Mouse (Mus musculus) liver, adult 2 months (tissue): Measurements from ENCODE around the gene Vac14.

ENCODE experiments used
- CTCF ChIP-seq: fragments of 200-500 bp; IDR thresholded peaks from 2 replicates; pipeline ENCODE4 v1.5.1; 2011; ENCODE audit warnings: low read depth, low read length, control low read depth
- POLR2A ChIP-seq: fragments of 200-500 bp; IDR thresholded peaks from 2 replicates; pipeline ENCODE4 v1.6.1; 2011; ENCODE audit warnings: low read length, control low read depth; ENCODE audit not compliant: insufficient read depth; ENCODE audit errors: extremely low read depth

DNA sequence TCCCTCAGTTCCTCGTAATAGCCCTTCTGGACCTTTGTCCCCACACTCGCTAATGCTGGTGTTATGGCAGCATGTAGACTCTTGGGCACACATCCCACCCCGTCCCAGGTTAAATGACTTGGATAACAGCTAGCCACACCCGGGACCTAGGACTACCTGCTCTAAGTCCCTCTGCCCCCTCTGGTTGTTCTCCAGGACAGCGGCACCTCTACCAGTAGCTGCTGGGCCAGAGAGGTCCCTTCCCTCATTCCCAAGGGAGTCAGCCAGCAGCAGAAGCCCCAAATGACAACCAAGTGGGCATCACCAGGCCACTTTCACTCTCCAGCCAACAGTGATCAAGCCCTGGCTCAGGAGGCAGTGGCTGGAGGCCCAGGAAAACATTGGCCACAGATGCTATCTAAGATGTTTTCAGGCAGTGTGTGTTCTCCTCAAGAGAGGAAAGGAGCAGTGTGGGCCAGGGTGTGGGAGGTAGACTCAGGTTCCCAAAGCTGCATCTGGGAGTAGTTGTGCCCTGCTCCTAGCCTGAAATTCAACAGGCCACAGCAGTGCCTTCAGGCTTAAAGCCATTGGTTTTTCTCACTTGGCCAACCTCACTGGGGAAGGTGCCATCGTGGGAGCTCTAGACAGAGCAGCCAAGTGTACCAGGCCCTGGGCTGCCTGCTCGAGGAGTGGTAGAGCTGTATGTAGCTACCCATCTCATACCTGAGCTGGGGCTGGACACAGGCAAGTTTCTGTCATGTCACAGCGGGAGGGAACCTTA is 100.0 kb downstream of the Vac14 start:
- TF ChIP-seq POLR2A (no peak), CTCF (no peak)
